Mouse (Mus musculus) cerebellum, adult 2 months (tissue): ENCODE results near the gene Gprc5c.

Experiments
- CTCF ChIP-seq: fragments of 200-500 bp; IDR thresholded peaks from 2 replicates; pipeline ENCODE4 v1.5.1; 2011; ENCODE audit warnings: low read depth, mild to moderate bottlenecking, control low read depth, low read length, moderate library complexity, borderline replicate concordance; ENCODE audit not compliant: insufficient read depth
- POLR2A ChIP-seq: fragments of 200-500 bp; IDR thresholded peaks from 2 replicates; pipeline ENCODE4 v1.6.1; 2011; ENCODE audit warnings: low read length, control low read depth, borderline replicate concordance; ENCODE audit not compliant: insufficient read depth

DNA sequence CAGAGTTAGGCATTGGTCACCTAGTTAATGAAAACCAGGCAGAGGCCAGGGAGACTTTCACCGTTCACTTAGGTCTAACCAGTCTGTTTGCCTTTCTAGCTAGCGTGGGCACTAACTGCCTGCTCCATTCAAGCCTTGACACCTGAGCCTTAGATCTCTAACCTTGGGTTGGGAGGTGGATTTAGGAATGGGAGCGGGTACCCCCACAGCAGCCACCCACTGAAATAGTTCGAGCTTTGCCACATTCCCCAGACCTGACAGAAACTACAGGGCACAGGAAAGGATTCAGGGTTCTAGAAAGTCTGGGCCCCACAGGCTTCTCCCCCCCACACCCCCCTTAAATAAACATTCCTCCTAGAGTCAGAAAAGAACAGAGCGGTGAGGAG, 893 bp upstream of the Gprc5c start:
- no peak for TF ChIP-seq POLR2A
- no peak for TF ChIP-seq CTCF
